Mouse (Mus musculus) neutrophil, adult 59 days (primary cell): ENCODE measurements around the gene Slc35c2. TPM values are rescaled to one million over a fixed set of nuclear protein-coding genes. Genes with fewer than 3 reads are reported as not detected.

Source experiments
- total RNA-seq, 2 experiments: library from RNA; stranded (reverse); gene quantifications; 1 replicate in 1 of 2; 2 replicates in 1 of 2; pipeline ENCODE4 v1.2.4; 2023

Gene Slc35c2
- 10 to 100 TPM; 80.9 to 85.3 TPM for total RNA-seq

GRCm38 (mm10) chr2:165287202-165287984 is at the start of gene Slc35c2:
Gene Slc35c2 (minus strand): TSS chr2:165287869.

DNA sequence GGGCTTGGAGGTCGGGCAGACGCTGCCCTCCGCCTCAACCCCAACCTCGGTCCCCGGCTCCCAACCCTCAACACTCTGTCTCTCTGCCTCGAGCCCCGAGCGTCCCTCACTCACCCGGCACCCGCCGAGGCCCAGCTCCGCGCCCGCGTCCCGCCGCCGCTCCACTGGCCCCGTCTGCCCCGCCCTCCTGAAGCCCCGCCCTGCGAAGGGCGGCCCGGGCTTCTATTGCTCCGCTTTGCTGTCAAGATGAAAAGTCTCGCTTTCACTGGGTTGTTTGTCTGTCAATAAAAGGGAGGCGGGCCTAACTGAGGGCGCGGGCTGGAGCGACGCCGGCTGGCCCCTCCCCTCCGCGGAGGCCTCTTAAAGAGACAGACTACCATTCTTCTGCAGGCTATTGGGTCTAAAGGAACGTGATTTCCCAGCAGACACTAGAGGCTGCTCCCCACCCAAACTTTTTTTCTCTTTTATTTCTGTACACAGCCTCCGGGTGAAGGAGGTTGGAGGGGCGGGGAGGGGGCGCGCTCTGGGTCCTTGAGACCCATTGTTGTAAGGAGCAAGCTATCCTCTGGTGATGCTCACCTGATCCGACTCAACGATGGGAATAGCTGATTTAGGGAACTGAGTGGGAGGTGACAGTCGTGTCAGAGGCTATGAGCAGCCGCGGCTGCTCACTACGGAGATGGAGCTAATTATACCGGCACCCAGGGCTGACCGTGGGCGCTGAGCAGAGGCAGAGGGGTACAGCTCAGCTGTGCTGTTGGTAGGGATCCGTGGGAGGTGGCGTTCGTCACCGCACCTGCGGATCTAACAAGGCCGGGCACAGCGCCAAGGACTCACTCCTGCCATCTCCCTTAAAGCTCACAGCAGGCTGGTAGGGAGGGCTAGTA is 38.9 kb upstream of the Slc35c2 start, which contains the start of gene Elmo2:
Gene Elmo2, minus strand, starts transcription at position 176 of the 887 bp plus-strand sequence.

GRCm38 (mm10) chr2:165234613-165235291 is 52.9 kb downstream of the Slc35c2 start, which contains the start of gene Cdh22:
Gene Cdh22 (minus strand): TSS chr2:165234853.

Other genes with a start within 250 kb of the Slc35c2 start
- 1 to 10 TPM; 5.8 to 8.5 TPM for gene Cd40, start 232.2 kb downstream of the Slc35c2 start, total RNA-seq
- gene 1700025C18Rik, start 197.1 kb downstream of the Slc35c2 start, total RNA-seq = not detected
- not detected for gene Cdh22, start 53.0 kb downstream of the Slc35c2 start, total RNA-seq
- 10 to 100 TPM; 54.9 to 74.8 TPM for gene Elmo2, start 38.6 kb upstream of the Slc35c2 start, total RNA-seq
- gene Zfp663, start 80.9 kb upstream of the Slc35c2 start, total RNA-seq = not detected
- not detected for gene Zfp334, start 100.4 kb upstream of the Slc35c2 start, total RNA-seq
- under 1 TPM; 0.11 to 0.15 TPM for gene Ocstamp, start 112.5 kb upstream of the Slc35c2 start, total RNA-seq
- under 1 TPM; 0.57 to 0.67 TPM for gene Slc13a3, start 185.4 kb upstream of the Slc35c2 start, total RNA-seq
- gene Trp53rka, start 205.5 kb upstream of the Slc35c2 start, total RNA-seq = 1 to 10 TPM; 4.1 to 8.5 TPM
- not detected for gene Slc2a10, start 215.9 kb upstream of the Slc35c2 start, total RNA-seq